Mouse (Mus musculus) left cerebral cortex, adult 18-20 months (tissue): ENCODE data around the gene Alcam. TPM values are rescaled to one million over a fixed set of nuclear protein-coding genes. Genes with fewer than 3 reads are reported as not detected.
A peak's percentile ranks its signal among the peaks of the same experiment; 100 is the strongest.

Experiments used
- DNase-seq, 2 experiments: peaks; one replicate each; pipeline ENCODE4 v3.0.0; 2021 to 2022; ENCODE audit warnings: low spot score in 2 of 2, mixed read lengths in 1 of 2
- total RNA-seq, 2 experiments: library from RNA; stranded (reverse); gene quantifications; 2 replicates each; pipeline ENCODE4 v1.2.3; 2021

The Alcam gene
- total RNA-seq, 2 experiments from 2014 or later = 167 to 171 TPM

DNA sequence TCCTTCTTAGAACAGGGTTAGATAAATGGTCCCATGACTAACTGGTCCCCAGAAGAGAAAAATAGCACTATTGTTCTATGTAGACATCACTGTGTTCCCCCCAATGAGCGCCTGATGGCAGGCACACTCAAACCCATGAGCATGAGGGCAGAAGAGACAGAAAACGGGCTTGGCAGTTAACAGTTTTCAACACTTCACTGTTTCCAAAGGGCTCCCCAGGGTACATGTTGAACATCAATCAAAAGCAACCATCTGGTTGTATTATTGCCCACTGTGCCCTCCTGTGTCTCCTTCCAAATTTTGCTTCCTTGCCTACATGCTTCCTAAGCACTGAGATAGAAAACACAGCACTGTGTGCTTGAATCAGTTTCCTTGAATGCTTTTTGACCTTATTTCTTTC is 173.7 kb downstream of the Alcam start:
- no peak for DNase-seq

DNA sequence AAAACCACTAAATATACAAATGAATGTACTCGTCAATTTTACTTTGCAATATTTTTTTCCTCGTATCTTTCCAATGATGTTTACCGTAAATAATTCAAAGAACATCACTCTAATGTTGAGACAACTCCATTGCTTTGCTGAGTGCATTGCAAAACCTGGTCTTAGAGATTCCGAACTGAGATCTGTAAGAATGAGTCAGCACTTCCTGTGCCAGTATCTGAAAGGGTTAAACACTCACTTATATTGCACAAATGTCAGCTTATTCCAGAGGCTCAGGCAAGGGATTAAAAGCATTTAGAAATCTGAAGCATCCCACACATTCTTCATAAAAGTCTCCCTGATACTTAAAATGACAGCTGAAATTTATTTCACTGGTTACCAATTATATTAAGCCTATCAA is 188.8 kb downstream of the Alcam start:
- no peak for DNase-seq

DNA sequence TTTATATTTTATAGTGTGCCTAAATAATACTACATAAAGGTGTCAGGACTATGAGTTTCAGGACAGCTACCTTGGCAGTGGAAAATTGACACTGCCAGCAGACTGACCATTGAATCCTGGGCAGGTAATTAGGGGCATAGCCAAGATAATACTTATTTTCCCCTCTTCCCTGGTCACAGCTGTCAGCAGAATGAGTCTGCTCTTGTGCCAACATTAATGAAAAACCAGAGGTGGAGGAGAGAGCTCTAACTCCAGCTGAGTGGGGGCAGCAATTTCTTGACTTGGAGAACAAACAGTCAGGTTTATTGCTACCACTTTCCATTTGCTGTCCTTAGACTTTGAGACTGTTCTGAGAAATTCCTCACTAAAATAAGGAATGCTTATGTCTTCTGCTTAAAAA is 190.1 kb downstream of the Alcam start:
- DNase-seq = no peak

DNA sequence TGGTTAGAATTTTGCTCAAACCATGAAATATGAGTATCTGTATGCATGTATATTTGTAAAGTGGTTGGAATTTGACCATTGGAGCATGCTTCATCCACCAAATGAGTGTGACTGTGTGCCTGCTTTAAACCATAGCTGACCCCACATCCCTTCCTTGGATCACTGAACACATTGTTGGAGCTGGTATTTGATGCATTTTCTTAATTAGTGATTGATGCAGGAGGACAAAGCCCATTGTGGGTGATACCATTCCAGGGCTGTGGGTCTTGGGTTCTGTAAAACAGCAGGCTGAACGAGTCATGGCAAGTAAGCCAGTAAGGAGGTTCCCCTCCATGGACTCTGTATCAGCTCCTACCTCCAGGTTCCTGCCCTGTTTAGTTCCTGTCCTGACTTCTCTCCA is 191.3 kb downstream of the Alcam start:
- DNase-seq = no peak

DNA sequence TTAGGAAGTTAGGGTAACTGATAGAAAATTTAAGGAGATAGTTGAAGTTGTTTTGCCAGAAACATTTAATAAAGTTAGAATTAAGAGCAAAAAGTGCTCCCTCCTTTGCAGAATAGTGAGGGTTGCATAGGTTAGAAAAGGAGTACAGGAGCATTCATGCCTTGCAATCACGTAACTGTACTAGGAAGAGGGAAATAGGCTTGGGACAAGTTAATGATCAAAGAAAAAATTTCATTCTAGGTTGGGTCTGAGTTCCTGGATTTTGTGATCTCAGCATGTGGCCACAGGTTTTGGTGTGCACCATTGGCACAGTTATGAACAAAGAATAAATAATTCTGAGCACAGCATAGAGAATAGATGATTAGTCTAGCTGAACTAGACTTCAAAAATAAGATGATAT is 192.1 kb downstream of the Alcam start:
- no peak for DNase-seq

DNA sequence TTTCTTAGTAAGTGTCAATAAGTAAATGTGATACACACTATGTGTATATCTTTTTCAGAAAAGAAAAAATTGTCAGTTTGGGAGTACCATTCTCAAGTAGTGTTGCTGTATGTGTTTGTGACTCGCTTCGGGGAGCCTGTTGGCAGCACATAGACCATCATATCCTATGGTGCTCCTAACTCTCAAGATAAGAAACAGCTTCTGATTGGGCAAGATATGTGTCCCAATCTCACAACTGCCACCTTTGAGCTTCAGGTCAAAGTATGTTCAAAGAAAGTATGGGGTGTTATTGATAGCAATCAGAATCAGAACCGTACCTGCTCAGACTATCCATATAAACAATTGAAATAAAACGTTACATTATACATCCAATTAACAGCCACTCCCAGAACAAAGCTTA is 202.9 kb downstream of the Alcam start:
- no peak for DNase-seq

DNA sequence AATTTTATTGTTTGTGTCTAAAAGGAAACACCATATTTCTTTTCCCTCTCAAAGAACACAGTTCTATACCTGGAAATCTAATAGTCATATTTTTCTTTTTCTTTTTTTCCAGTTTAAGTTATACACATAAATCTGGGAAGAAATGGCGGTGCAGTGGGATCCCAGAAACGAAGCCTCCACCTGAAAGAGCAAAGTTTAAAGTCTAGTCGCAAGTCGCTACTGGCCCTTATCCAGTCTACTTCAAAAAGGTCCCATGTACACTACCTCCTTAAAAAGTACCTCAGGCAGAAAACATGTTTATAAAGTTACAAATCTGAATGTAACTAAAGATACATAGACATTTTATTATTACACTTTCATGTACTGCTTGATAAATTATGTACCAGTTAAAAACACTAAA is 203.7 kb downstream of the Alcam start:
- DNase-seq = no peak

DNA sequence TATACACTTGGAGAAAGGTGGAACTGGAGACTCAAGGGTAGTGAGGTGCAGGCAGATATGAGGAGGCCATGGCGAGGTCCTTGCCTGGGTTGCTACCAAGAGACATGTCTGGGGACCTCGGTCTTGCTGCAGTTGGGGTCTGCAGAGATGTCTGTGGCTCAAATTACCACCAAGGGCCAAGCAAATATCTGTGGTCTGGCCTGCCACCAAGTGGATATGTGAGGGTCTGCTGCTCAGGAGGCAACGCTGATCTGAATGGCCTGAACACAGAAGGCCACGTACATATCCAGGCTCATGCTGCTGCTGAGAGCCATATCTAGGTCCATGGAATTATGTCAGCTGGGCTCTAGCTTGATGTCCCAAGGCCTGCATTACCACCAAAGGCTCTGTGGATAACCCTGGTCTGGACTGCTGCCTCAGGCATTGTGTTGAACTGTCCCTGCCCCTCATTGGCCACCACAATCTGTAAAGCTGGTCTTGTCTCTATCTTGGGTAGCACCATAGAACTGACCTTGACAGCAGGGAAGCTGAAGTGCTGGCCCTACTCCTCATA is 210.4 kb downstream of the Alcam start:
- no peak for DNase-seq

DNA sequence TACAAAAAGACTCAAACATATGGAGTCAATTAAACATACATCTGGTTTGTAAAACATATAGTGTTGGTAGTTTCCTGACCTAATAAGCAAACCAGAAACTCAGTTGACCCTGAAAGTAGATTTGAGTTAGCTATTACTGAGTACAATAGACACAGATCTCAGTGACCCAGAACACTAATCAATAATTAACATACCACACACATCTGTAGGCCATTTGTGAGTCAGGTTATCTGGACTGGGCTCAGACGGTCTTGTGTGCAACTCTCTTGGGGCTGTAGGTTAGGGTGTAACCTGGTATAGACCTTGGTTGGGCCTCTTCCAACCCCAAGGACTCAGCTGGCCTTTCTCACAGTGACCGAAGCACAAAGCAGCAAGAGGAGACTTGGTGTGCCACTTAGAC is 211.7 kb downstream of the Alcam start:
- no peak for DNase-seq

DNA sequence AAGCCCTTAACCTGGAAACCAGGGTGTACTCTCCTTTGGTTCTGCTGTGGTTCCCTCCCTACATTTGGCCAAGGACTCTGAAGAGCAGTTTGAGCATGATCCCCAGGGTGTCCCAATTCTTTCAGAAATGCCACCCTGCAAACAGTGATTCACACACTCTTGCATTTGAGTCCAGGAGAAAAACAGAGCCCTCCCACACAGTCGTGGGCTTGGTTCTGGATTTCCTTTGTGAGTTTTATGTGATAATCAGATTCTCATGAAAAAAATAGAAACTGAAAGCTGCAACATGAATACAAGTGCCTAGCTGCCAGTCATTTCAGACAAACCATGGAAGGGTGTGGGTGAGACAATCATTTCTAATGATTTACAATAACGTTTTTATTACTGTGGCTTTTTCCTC is 223.9 kb downstream of the Alcam start:
- DNase-seq = peak; percentile 12 to 52

DNA sequence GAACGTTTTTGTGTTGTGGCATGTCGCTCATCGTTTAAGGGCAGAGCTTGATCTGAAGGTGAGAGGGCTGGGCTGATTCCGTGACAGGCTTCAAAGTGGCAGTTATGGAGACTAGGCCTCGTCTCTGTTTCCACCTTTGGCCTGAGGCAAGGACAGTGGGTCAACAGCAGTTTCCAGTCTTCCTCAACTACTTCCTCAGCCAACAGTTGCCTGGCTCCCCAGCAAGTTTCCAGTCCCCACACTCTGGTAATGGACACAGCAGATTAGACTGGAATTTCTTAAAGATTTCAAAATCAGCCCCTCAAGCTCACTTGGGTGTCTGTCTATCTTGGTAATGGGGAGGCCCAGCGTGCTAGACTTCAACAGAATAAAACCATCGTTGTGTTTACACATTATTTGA is 224.4 kb downstream of the Alcam start:
- no peak for DNase-seq

DNA sequence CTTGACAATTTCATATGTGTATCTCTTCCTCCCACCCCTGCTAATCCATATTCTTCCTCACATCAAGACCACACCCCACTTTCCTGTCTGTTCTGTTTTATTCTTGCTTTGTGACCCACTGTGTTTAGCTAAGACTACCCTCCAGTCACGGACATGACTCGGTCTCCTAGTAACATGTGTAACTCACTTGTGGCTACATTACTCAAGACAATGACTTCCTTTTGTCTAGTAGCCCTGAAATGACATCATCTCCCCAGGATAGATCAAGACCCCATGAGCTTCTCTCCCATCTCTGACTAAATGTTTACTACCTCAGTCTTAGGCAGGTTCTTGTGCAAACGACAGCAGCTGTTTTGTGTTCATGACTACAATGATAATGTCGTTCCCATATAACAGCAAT is 231.0 kb downstream of the Alcam start:
- no peak for DNase-seq

DNA sequence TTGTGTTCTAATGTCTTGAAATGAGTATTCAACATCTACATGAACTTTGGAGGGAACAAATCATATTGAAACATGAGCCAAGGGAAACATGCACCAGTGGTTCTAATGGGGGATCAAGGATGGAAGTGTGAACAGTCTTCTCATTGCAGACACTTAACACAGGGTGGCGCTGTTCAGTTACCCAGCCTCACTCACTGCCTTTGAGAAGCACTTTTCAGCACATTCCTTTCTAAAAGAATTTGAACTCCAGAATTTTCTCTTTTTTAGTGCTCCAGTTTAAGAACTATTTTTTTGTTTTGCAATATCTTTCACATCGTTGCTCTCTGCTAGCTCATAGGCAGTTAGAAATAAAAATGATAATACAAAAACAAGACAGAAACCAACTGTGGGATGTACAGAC is 234.8 kb downstream of the Alcam start:
- DNase-seq = peak; percentile 51 to 69

DNA sequence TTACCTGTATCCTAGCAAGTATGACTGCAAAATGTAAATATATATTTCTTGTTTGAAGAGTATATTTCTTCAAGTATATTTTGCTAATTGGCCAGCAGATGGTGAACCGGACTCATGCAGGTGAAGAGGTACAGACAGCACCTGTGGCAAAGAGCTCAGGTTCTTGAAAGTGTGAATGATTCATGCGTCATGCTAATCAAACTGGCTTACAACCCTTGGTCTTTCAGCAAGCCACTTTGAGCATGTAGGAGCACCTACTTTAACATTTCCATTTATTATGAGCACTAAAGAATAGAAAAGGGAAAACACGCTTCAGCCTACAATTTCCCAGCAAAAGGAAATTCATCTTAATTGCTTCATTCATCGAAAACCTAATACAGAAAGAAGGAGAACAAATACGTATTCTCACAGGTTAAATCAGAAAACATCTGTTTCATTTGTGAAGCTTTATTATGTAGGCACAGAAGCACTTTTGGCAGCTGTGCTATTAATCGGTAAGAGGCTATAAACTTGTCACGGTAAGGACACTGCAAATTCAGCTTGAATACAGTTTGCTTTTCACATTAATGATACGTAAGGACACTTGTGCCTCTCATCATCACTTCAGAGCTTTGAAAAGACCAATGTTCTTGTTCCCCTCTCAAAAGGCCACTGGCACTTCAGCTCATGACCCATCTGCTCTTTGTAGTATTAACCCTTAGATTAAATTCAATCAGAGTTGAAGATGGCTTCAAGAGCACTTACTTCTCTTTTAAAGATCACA is 242.8 kb downstream of the Alcam start:
- DNase-seq = no peak

DNA sequence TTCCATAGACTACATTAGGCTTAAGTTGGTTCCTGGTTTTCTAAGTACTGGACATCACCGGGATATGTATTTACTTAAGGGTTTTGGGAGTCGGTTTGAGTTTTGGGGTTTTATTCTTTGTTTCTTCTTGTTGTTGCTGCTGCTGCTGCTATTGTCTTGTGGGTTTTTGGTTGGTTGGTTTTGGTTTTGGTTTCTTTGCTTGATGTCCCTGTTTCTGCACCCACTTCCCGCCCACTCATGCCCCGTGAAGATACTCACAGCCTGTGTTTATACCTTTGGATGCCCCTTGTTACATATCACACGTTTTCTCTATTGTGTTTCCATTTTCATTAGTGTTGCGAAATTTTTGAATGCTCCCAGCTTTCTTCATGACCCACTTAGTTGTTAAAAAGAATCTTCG is 253.8 kb downstream of the Alcam start:
- no peak for DNase-seq
